ENCODE assay signal across 26 mouse cellular contexts in genomic region chr19:34396276-34396675, GRCm38 (mm10).
DNase-seq lines count a peak whose midpoint lies in the region; ATAC-seq and TF ChIP-seq lines count a peak whose summit lies in the region.
"Had no signal": no experiment of that assay in that cellular context is flagged by ENCODE, and none has a peak within 500 bp of the region (broad histone marks: within the 10 kb centered on the region; RNA-seq: fewer than 3 reads in every experiment).

No protein-coding gene starts in this region.

- no peaks in the 10 kb centered on the region for H3K4me1 ChIP-seq in heart, postnatal 0 days (ENCODE audit: control insufficient read depth, insufficient read depth)
- H3K4me1 ChIP-seq in brown adipose tissue, adult 24 weeks (ENCODE audit: control insufficient read depth, insufficient read depth, insufficient read length, low read length), result peaks cover 4% of the 10 kb centered on the region; the same call in 1 of the 2 replicates
- H3K4me1 ChIP-seq: embryonic facial prominence, embryonic 13.5 days; limb, embryonic 13.5 days; liver, embryonic 12.5 days; midbrain, embryonic 15.5 days; neural tube, embryonic 15.5 days had no signal

- H3K9ac ChIP-seq in heart, postnatal 0 days (replicated peaks; ENCODE audit: low read depth, low read length), result no peak overlapping the region
- H3K9ac ChIP-seq: embryonic facial prominence, embryonic 13.5 days; limb, embryonic 13.5 days; liver, embryonic 12.5 days; midbrain, embryonic 15.5 days; neural tube, embryonic 15.5 days had no signal

- no peaks in the 10 kb centered on the region for H3K9me3 ChIP-seq in heart, postnatal 0 days (replicated peaks; ENCODE audit: control insufficient read depth, low read length)
- H3K9me3 ChIP-seq: embryonic facial prominence, embryonic 13.5 days; limb, embryonic 13.5 days; liver, embryonic 12.5 days; midbrain, embryonic 15.5 days; neural tube, embryonic 15.5 days had no signal

- no peak for ATAC-seq in heart, postnatal 0 days (ENCODE audit: insufficient read depth, low read depth)
- ATAC-seq: forebrain, embryonic 16.5 days; hindbrain, embryonic 16.5 days; liver, embryonic 12.5 days; midbrain, embryonic 15.5 days; Patski had no signal

- WGBS in heart, postnatal 0 days, result 66% methylated on average over 9 of the region's 9 CpGs

- peak overlapping the region; percentile 18; the same call in 1 of the 2 replicates for H3K27ac ChIP-seq in heart, postnatal 0 days (ENCODE audit: low read depth)
- H3K27ac ChIP-seq in brown adipose tissue, adult 24 weeks (replicated peaks; ENCODE audit: low read depth, low read length), result peak overlapping the region; percentile 82
- H3K27ac ChIP-seq: embryonic facial prominence, embryonic 13.5 days; kidney, postnatal 0 days; limb, embryonic 13.5 days; liver, embryonic 12.5 days; midbrain, embryonic 15.5 days; neural tube, embryonic 15.5 days had no signal

- H3K27me3 ChIP-seq in heart, postnatal 0 days (ENCODE audit: control insufficient read depth, insufficient read depth, low read length), result no peaks in the 10 kb centered on the region
- H3K27me3 ChIP-seq: embryonic facial prominence, embryonic 13.5 days; limb, embryonic 13.5 days; liver, embryonic 12.5 days; midbrain, embryonic 15.5 days; neural tube, embryonic 15.5 days had no signal

- no peak overlapping the region for H3K4me2 ChIP-seq in heart, postnatal 0 days (ENCODE audit: low read depth, low read length)
- H3K4me2 ChIP-seq: embryonic facial prominence, embryonic 13.5 days; limb, embryonic 13.5 days; liver, embryonic 12.5 days; midbrain, embryonic 15.5 days; neural tube, embryonic 15.5 days had no signal

- peak; percentile 91 for DNase-seq in heart, adult 11 months
- DNase-seq in heart, postnatal 36 days, result no peak
- DNase-seq in heart, postnatal 0 days (ENCODE audit: low spot score), result peak; percentile 25
- no peak for DNase-seq in heart, postnatal 25 days (ENCODE audit: low spot score)
- peak; percentile 4 to 35 for DNase-seq in kidney, postnatal 36 days
- DNase-seq in kidney, adult 18-20 months, result no peak
- DNase-seq in right cerebral cortex, adult 18-20 months, result no peak
- DNase-seq: adrenal gland, postnatal 25 days; cerebellum, adult 18-20 months; cerebellum, postnatal 10 days; lung, adult 18-20 months; lung, postnatal 14 days; retina, postnatal 1 day; right cerebral cortex, postnatal 25 days; thymus, postnatal 14 days had no signal

- H3K36me3 ChIP-seq in heart, postnatal 0 days (replicated peaks; ENCODE audit: control insufficient read depth, insufficient read depth, low read length), result no peaks in the 10 kb centered on the region
- H3K36me3 ChIP-seq: embryonic facial prominence, embryonic 13.5 days; limb, embryonic 13.5 days; liver, embryonic 12.5 days; midbrain, embryonic 15.5 days; neural tube, embryonic 15.5 days had no signal

- no peak overlapping the region for H3K4me3 ChIP-seq in heart, postnatal 0 days (ENCODE audit: low read depth, low read length)
- no peak overlapping the region for H3K4me3 ChIP-seq in brown adipose tissue, adult 24 weeks (ENCODE audit: insufficient read depth, low read depth, low read length)
- H3K4me3 ChIP-seq: embryonic facial prominence, embryonic 13.5 days; erythroblast, embryonic 14.5 days; limb, embryonic 13.5 days; liver, embryonic 12.5 days; midbrain, embryonic 15.5 days; neural tube, embryonic 15.5 days had no signal

- intact Hi-C loops in heart, postnatal 36 days (cut with DNase I), result no loop called here
- intact Hi-C loops in heart, postnatal 25 days (cut with DNase I), result loop anchor here (5.0 to 10.0 kb wide), 2 partner anchors 46 to 51 kb away; no protein-coding TSS in a partner anchor

- TF ChIP-seq CTCF in heart, postnatal 0 days (IDR thresholded peaks at IDR 0.05; ENCODE audit: low read depth), result no peak

- no peak for TF ChIP-seq EP300 in heart, postnatal 0 days (IDR thresholded peaks at IDR 0.05; ENCODE audit: low read depth)

Comparison
In these comparisons a context has a peak if more than half of its experiments do, and no peak if none do; other contexts are left out.
1. DNase-seq: peak in heart, adult 11 months (single experiment), heart, postnatal 0 days (single experiment) and kidney, postnatal 36 days (2 of 2); none in heart, postnatal 36 days (0 of 2), heart, postnatal 25 days (single experiment), kidney, adult 18-20 months (single experiment) and right cerebral cortex, adult 18-20 months (single experiment).